Mouse (Mus musculus) ES-E14 (cell line): Measurements from ENCODE around the gene Acaca.

ENCODE experiments used
- CHD2 ChIP-seq: IDR thresholded peaks from 2 replicates; pipeline ENCODE4 v1.6.1; 2014; ENCODE audit warnings: mild to moderate bottlenecking, low read depth, low read length, inconsistent platforms
- HCFC1 ChIP-seq: IDR thresholded peaks from 2 replicates; pipeline ENCODE4 v1.6.1; 2012; ENCODE audit warnings: low read length, inconsistent platforms, borderline replicate concordance; ENCODE audit not compliant: insufficient read depth
- MAFK ChIP-seq: IDR thresholded peaks from 2 replicates; pipeline ENCODE4 v1.6.1; 2014; ENCODE audit warnings: mild to moderate bottlenecking, low read depth, low read length, inconsistent platforms; ENCODE audit not compliant: insufficient read depth
- ZC3H11A ChIP-seq: IDR thresholded peaks from 2 replicates; pipeline ENCODE4 v1.6.1; 2012; ENCODE audit warnings: low read depth, mild to moderate bottlenecking, inconsistent platforms, low read length, borderline replicate concordance
- ZNF384 ChIP-seq: IDR thresholded peaks from 2 replicates; pipeline ENCODE4 v1.6.1; 2012; ENCODE audit warnings: low read depth, low read length, inconsistent platforms

DNA sequence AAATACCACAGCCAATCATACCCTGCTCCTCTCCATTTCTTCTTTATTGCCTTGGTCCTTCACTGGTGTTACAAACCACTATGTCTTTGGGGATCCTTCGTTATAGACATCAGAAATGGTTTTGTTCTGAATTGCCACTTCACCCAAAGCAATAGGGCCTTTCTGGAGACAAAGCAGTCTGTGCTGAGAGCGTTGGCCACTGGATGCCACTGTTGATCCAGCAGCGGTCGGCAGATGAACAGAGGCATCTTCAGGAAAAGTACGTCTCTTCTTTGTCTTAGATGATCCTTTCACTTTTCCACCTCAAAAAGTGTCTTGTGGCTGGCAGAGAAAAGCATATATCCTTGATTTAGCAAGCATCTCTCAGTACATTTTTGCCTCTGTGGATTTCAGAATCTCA, 151.8 kb downstream of the Acaca start:
- TF ChIP-seq CHD2: no peak
- TF ChIP-seq ZNF384: no peak
- no peak for TF ChIP-seq MAFK
- TF ChIP-seq ZC3H11A: no peak
- no peak for TF ChIP-seq HCFC1
